Mouse (Mus musculus) liver, embryonic 13.5 days (tissue): Measurements from ENCODE around the gene Fbxo17. TPM values are rescaled to one million over a fixed set of nuclear protein-coding genes. Genes with fewer than 3 reads are reported as not detected.
"Not testable (repeated sequence)": the region's sequence is repeated elsewhere in the genome, so short reads cannot be mapped to it uniquely, and the experiment has no call there.

Experiments used
- ATAC-seq: fragments of 200-750 bp; cut with Nextera tagmentation; 2 replicates; pipeline ENCODE4 v1.8.0; 2017; ENCODE audit warnings: low read depth, mild to moderate bottlenecking, moderate number of reproducible peaks, moderate library complexity
- DNase-seq: peaks from one replicate; pipeline ENCODE4 v3.0.0; 2022
- H3K27ac ChIP-seq: fragments of 300-500 bp; sonication (generic); 2 replicates; pipeline ENCODE4 v1.5.1; 2015; ENCODE audit warnings: moderate library complexity, mild to moderate bottlenecking, inconsistent platforms
- H3K27me3 ChIP-seq: fragments of 300-500 bp; sonication (generic); 2 replicates; pipeline ENCODE4 v1.6.1; 2015; ENCODE audit warnings: mild to moderate bottlenecking, inconsistent platforms
- H3K36me3 ChIP-seq: fragments of 300-500 bp; sonication (generic); 2 replicates; pipeline ENCODE4 v1.6.1; 2015; ENCODE audit warnings: mild to moderate bottlenecking, inconsistent platforms
- H3K4me1 ChIP-seq: fragments of 300-500 bp; sonication (generic); replicated peaks from 2 replicates; pipeline ENCODE4 v1.6.1; 2015; ENCODE audit warnings: inconsistent platforms
- H3K4me2 ChIP-seq: fragments of 300-500 bp; sonication (generic); 2 replicates; pipeline ENCODE4 v1.6.1; 2015; ENCODE audit warnings: inconsistent platforms, mild to moderate bottlenecking, moderate library complexity
- H3K4me3 ChIP-seq: fragments of 300-500 bp; sonication (generic); replicated peaks from 2 replicates; pipeline ENCODE4 v1.5.1; 2015; ENCODE audit warnings: mild to moderate bottlenecking, inconsistent platforms
- H3K9ac ChIP-seq: fragments of 300-500 bp; sonication (generic); 2 replicates; pipeline ENCODE4 v1.6.1; 2015; ENCODE audit warnings: mild to moderate bottlenecking, inconsistent platforms
- H3K9me3 ChIP-seq: fragments of 300-500 bp; sonication (generic); replicated peaks from 2 replicates; pipeline ENCODE4 v1.6.1; 2016; ENCODE audit warnings: inconsistent platforms
- WGBS: fragments of 180-500 bp; shearing (Covaris S2); methylation state at CpG from one replicate; pipeline ENCODE4 v1.1.7; 2015; ENCODE audit not compliant: insufficient replicate concordance; 5-methylcytosine and 5-hydroxymethylcytosine counted together
- polyA plus RNA-seq: library from polyadenylated mRNA; unstranded; fragments of >200 nt; fragmentation: Nextera tagmentation; extraction: Ambion mirVana; gene quantifications from 2 replicates; pipeline ENCODE4 v1.2.1, GENCODE M21; 2015

The Fbxo17 gene
- 1.4 and 1.8 TPM in 2 replicates for polyA plus RNA-seq

GRCm38 (mm10) chr7:28716590-28717281 lies at the start of gene Fbxo17:
Gene Fbxo17 (plus strand): TSS chr7:28716804.
- Histone ChIP-seq H3K9ac (peak within 1 kb of the TSS; percentile 53), H3K4me1 (peaks cover 8% of the 10 kb centered on the region; the same call in 1 of the 2 replicates), H3K9me3 (no peaks in the 10 kb centered on the region), H3K36me3 (no peaks in the 10 kb centered on the region), H3K27me3 (peaks cover 13% of the 10 kb centered on the region; the same call in 1 of the 2 replicates), H3K4me3 (peak within 1 kb of the TSS; percentile 51), H3K27ac (no peak within 1 kb of the TSS), H3K4me2 (peak within 1 kb of the TSS; percentile 65)
- 6% methylated on average over 36 of the region's 36 CpGs for WGBS
- peak; percentile 41; the same call in 1 of the 2 replicates for ATAC-seq
- no peak for DNase-seq

GRCm38 (mm10) chr7:28671172-28671571 lies 45.4 kb upstream of the Fbxo17 start:
- no peaks in the 10 kb centered on the region for H3K36me3 ChIP-seq
- no peaks in the 10 kb centered on the region for H3K9me3 ChIP-seq
- H3K4me1 ChIP-seq, result no peaks in the 10 kb centered on the region
- H3K27ac ChIP-seq, result no peak overlapping the region
- 19% methylated on average over 4 of the region's 4 CpGs for WGBS
- no peak for ATAC-seq
- H3K4me3 ChIP-seq, result no peak overlapping the region
- H3K9ac ChIP-seq, result no peak overlapping the region
- H3K27me3 ChIP-seq, result no peaks in the 10 kb centered on the region
- no peak for DNase-seq
- H3K4me2 ChIP-seq, result no peak overlapping the region

- H3K9me3 ChIP-seq, result no peaks in the 10 kb centered on the region
- no peaks in the 10 kb centered on the region for H3K36me3 ChIP-seq
- H3K4me3 ChIP-seq, result no peak overlapping the region
- no peak for DNase-seq
- WGBS, result 72% methylated on average over 5 of the region's 5 CpGs
- no peak overlapping the region for H3K27ac ChIP-seq
- ATAC-seq, result no peak
- H3K4me2 ChIP-seq, result no peak overlapping the region
- no peaks in the 10 kb centered on the region for H3K27me3 ChIP-seq
- H3K9ac ChIP-seq, result no peak overlapping the region
- H3K4me1 ChIP-seq, result no peaks in the 10 kb centered on the region
These were observed 44.3 kb upstream of the Fbxo17 start for GRCm38 (mm10) chr7:28672276-28672675.

- not testable (repeated sequence) for H3K27ac ChIP-seq, DNase-seq, H3K4me1 ChIP-seq, H3K27me3 ChIP-seq, H3K9me3 ChIP-seq, ATAC-seq, H3K4me3 ChIP-seq, H3K9ac ChIP-seq, H3K36me3 ChIP-seq, H3K4me2 ChIP-seq
- WGBS, result 48% methylated on average over 5 of the region's 5 CpGs
These were observed 43.8 kb upstream of the Fbxo17 start for GRCm38 (mm10) chr7:28672786-28673185.

GRCm38 (mm10) chr7:28674994-28675393 lies 41.6 kb upstream of the Fbxo17 start:
- ATAC-seq (no peak), DNase-seq (no peak)
- no peak overlapping the region for H3K4me3 ChIP-seq
- H3K4me1 ChIP-seq, result no peaks in the 10 kb centered on the region
- peak overlapping the region; percentile 14 for H3K4me2 ChIP-seq
- H3K9me3 ChIP-seq, result no peaks in the 10 kb centered on the region
- WGBS, result 56% methylated on average over 9 of the region's 9 CpGs
- H3K27me3 ChIP-seq, result no peaks in the 10 kb centered on the region
- H3K9ac ChIP-seq, result no peak overlapping the region
- H3K27ac ChIP-seq, result no peak overlapping the region
- H3K36me3 ChIP-seq, result no peaks in the 10 kb centered on the region

- Histone ChIP-seq H3K27ac (no peak overlapping the region), H3K27me3 (no peaks in the 10 kb centered on the region), H3K4me1 (no peaks in the 10 kb centered on the region), H3K9ac (no peak overlapping the region), H3K9me3 (no peaks in the 10 kb centered on the region), H3K4me2 (no peak overlapping the region), H3K36me3 (no peaks in the 10 kb centered on the region), H3K4me3 (no peak overlapping the region)
- WGBS, result 30% methylated on average over 11 of the region's 11 CpGs
- DNase-seq (no peak), ATAC-seq (no peak)
These were observed 40.9 kb upstream of the Fbxo17 start for GRCm38 (mm10) chr7:28675746-28676145.

- 62% methylated on average over 13 of the region's 13 CpGs for WGBS
- Histone ChIP-seq H3K27me3 (no peaks in the 10 kb centered on the region), H3K9me3 (no peaks in the 10 kb centered on the region), H3K9ac (no peak overlapping the region), H3K36me3 (no peaks in the 10 kb centered on the region), H3K27ac (no peak overlapping the region), H3K4me1 (no peaks in the 10 kb centered on the region), H3K4me3 (no peak overlapping the region), H3K4me2 (no peak overlapping the region)
- ATAC-seq, result no peak
- DNase-seq, result no peak
These were observed 39.6 kb upstream of the Fbxo17 start for GRCm38 (mm10) chr7:28676811-28677541.

GRCm38 (mm10) chr7:28677624-28678023 lies 39.0 kb upstream of the Fbxo17 start:
- Histone ChIP-seq H3K27ac (no peak overlapping the region), H3K4me3 (no peak overlapping the region), H3K9ac (no peak overlapping the region), H3K4me2 (no peak overlapping the region), H3K4me1 (no peaks in the 10 kb centered on the region), H3K27me3 (no peaks in the 10 kb centered on the region), H3K36me3 (no peaks in the 10 kb centered on the region), H3K9me3 (no peaks in the 10 kb centered on the region)
- 72% methylated on average over 8 of the region's 8 CpGs for WGBS
- DNase-seq (no peak), ATAC-seq (no peak)

GRCm38 (mm10) chr7:28691075-28691474 lies 25.5 kb upstream of the Fbxo17 start:
- Histone ChIP-seq H3K4me1 (peaks cover 15% of the 10 kb centered on the region), H3K36me3 (no peaks in the 10 kb centered on the region), H3K27ac (no peak overlapping the region), H3K9ac (no peak overlapping the region), H3K27me3 (peaks cover 38% of the 10 kb centered on the region), H3K4me2 (no peak overlapping the region), H3K4me3 (no peak overlapping the region), H3K9me3 (no peaks in the 10 kb centered on the region)
- ATAC-seq, result no peak
- 62% methylated on average over 7 of the region's 7 CpGs for WGBS
- DNase-seq, result no peak

- H3K9me3 ChIP-seq, result no peaks in the 10 kb centered on the region
- DNase-seq (no peak), ATAC-seq (no peak)
- H3K36me3 ChIP-seq, result no peaks in the 10 kb centered on the region
- H3K27me3 ChIP-seq, result peaks cover 38% of the 10 kb centered on the region
- H3K27ac ChIP-seq, result no peak within 1 kb of the TSS
- WGBS, result 35% methylated on average over 30 of the region's 30 CpGs
- peak within 1 kb of the TSS; percentile 49 for H3K4me3 ChIP-seq
- H3K4me1 ChIP-seq, result peaks cover 15% of the 10 kb centered on the region
- H3K9ac ChIP-seq, result peak within 1 kb of the TSS; percentile 17; the same call in 1 of the 2 replicates
- peak within 1 kb of the TSS; percentile 68 for H3K4me2 ChIP-seq
These were observed 23.9 kb upstream of the Fbxo17 start, which contains the start of gene Fbxo27 for GRCm38 (mm10) chr7:28692545-28693320. Gene Fbxo27 (plus strand): TSS chr7:28692849.

- Histone ChIP-seq H3K27ac (no peak overlapping the region), H3K4me3 (peak overlapping the region; percentile 49), H3K9me3 (no peaks in the 10 kb centered on the region), H3K27me3 (peaks cover 38% of the 10 kb centered on the region), H3K4me2 (peak overlapping the region; percentile 68), H3K36me3 (no peaks in the 10 kb centered on the region), H3K4me1 (peaks cover 15% of the 10 kb centered on the region), H3K9ac (peak overlapping the region; percentile 17; the same call in 1 of the 2 replicates)
- ATAC-seq, result peak; percentile 65
- 1% methylated on average over 38 of the region's 38 CpGs for WGBS
- peak; percentile 50 for DNase-seq
These were observed 23.2 kb upstream of the Fbxo17 start for GRCm38 (mm10) chr7:28693321-28693966.
